Mouse (Mus musculus) ovary, adult 2 months (tissue): ENCODE results near the gene Ccr3. TPM values are rescaled to one million over a fixed set of nuclear protein-coding genes. Genes with fewer than 3 reads are reported as not detected.

Source experiments
- polyA plus RNA-seq: library from polyadenylated mRNA; depleted of rRNA; stranded (reverse); fragments of >200 nt; gene quantifications from 2 replicates; pipeline ENCODE4 v1.2.3, GENCODE M21; 2012; rRNA removed

Ccr3 gene
- polyA plus RNA-seq = 0.10 and 0.16 TPM in 2 replicates

DNA sequence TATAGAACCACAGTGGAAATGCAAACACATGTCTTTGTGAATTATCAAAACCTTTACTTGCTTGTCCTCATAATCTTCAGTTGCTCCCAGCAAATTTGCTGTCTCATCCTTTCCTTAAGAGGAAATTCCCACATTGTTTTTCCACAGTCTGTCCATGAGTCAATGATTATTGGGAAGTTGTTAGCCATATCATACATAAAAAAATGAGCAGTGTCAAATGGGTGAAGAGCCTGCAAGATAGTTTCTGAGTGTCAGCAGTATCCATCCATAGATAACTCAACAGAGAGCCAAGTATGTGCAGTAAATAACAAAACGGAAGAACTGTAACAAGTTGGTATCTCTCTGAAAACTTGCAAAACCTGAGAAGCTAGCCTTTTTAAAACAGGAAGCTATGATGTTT is at the start of gene Ccr3:
TSS of gene Ccr3 (plus strand) at position 301 of the 400 bp plus-strand sequence.

DNA sequence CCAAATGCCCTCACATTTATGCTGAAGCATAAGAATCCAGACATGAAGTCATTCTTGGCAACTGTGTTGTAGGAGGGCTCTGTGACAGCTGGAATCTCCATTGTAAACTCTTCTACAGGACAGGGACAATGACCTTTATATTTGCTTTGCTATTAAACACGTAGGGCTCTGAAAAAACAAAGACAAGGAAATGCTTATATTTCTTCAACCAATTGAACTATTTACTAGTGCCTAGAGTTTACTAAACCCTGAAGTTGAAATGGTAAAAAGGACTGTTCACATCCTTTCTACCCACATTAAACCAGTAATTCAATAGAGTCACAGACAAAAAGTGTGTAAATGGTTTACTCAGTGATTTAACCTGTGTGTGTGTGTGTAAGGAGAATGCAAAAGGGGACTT is 43.5 kb upstream of the Ccr3 start, which contains the start of gene Ccr1l1:
TSS of gene Ccr1l1 (minus strand) at position 101 of the 400 bp plus-strand sequence.

Other genes starting within 250 kb of the Ccr3 start
- 0.43 and 0.44 TPM in 2 replicates for gene Cxcr6, start 215.5 kb upstream of the Ccr3 start, polyA plus RNA-seq
- gene Fyco1, start 170.1 kb upstream of the Ccr3 start, polyA plus RNA-seq = 5.4 and 5.6 TPM in 2 replicates
- 0.48 and 0.59 TPM in 2 replicates for gene Xcr1, start 159.9 kb upstream of the Ccr3 start, polyA plus RNA-seq
- gene Ccr1, start 53.3 kb upstream of the Ccr3 start, polyA plus RNA-seq = 0.84 and 1.4 TPM in 2 replicates
- 0.20 TPM in 1 of 2 replicates, not detected in the other for gene Ccr1l1, start 43.6 kb upstream of the Ccr3 start, polyA plus RNA-seq
- gene Ccr2, start 80.0 kb downstream of the Ccr3 start, polyA plus RNA-seq = 1.5 and 1.6 TPM in 2 replicates
- 0.37 and 0.48 TPM in 2 replicates for gene Ccr5, start 99.6 kb downstream of the Ccr3 start, polyA plus RNA-seq